Mouse (Mus musculus) megakaryocyte, embryonic 14.5 days (primary cell): ENCODE data around the gene Fignl1.

Source experiments
- FLI1 ChIP-seq: IDR thresholded peaks from 2 replicates; pipeline ENCODE4 v1.6.1; 2012; ENCODE audit warnings: low read length, inconsistent platforms, mixed read lengths
- GATA1 ChIP-seq: IDR thresholded peaks from 3 replicates; pipeline ENCODE4 v1.6.1; 2012; ENCODE audit warnings: mixed read lengths, low read length, inconsistent platforms, borderline replicate concordance

- TF ChIP-seq GATA1 (no peak), FLI1 (no peak)
Observed at GRCm38 (mm10) chr11:11774893-11775292, 33.9 kb downstream of the Fignl1 start.
